Mouse (Mus musculus) ES-CJ7 (cell line): ENCODE results near the gene Fggy.

Experiments
- DNase-seq: peaks from one replicate; pipeline ENCODE4 v3.0.0; 2011; ENCODE audit warnings: low read depth, low spot score

Gene Fggy

GRCm38 (mm10) chr4:95557333-95557956 is at the start of gene Fggy:
Gene Fggy, plus strand, starts transcription at chr4:95557507.
- peak; percentile 91 for DNase-seq

GRCm38 (mm10) chr4:95507946-95508311 is 49.4 kb upstream of the Fggy start:
- DNase-seq, result no peak

GRCm38 (mm10) chr4:95518382-95518781 is 38.9 kb upstream of the Fggy start:
- DNase-seq, result no peak

- no peak for DNase-seq
These were observed 37.2 kb upstream of the Fggy start for GRCm38 (mm10) chr4:95519975-95520642.

- DNase-seq, result no peak
These were observed 36.7 kb upstream of the Fggy start for GRCm38 (mm10) chr4:95520643-95521032.

- no peak for DNase-seq
These were observed 30.7 kb upstream of the Fggy start for GRCm38 (mm10) chr4:95526588-95526987.

GRCm38 (mm10) chr4:95530757-95531156 is 26.6 kb upstream of the Fggy start:
- no peak for DNase-seq

- DNase-seq, result no peak
These were observed 23.4 kb upstream of the Fggy start for GRCm38 (mm10) chr4:95533946-95534345.

- no peak for DNase-seq
These were observed 15.8 kb upstream of the Fggy start for GRCm38 (mm10) chr4:95541382-95542038.

GRCm38 (mm10) chr4:95542039-95542790 is 15.1 kb upstream of the Fggy start:
- no peak for DNase-seq

GRCm38 (mm10) chr4:95543529-95543928 is 13.8 kb upstream of the Fggy start:
- no peak for DNase-seq

- no peak for DNase-seq
These were observed 509 bp upstream of the Fggy start for GRCm38 (mm10) chr4:95556663-95557332.

GRCm38 (mm10) chr4:95558271-95558888 is 1.1 kb downstream of the Fggy start:
- no peak for DNase-seq

GRCm38 (mm10) chr4:95571621-95572020 is 14.3 kb downstream of the Fggy start:
- DNase-seq, result no peak

GRCm38 (mm10) chr4:95573704-95574103 is 16.4 kb downstream of the Fggy start:
- no peak for DNase-seq

GRCm38 (mm10) chr4:95575411-95575911 is 18.2 kb downstream of the Fggy start:
- DNase-seq, result no peak

GRCm38 (mm10) chr4:95579183-95579582 is 21.9 kb downstream of the Fggy start:
- DNase-seq, result no peak

- DNase-seq, result no peak
These were observed 26.9 kb downstream of the Fggy start for GRCm38 (mm10) chr4:95584107-95584762.

GRCm38 (mm10) chr4:95586274-95587001 is 29.1 kb downstream of the Fggy start:
- no peak for DNase-seq
